Mouse (Mus musculus): ENCODE data around the gene Sugct. TPM values are rescaled to one million over a fixed set of nuclear protein-coding genes. Genes with fewer than 3 reads are reported as not detected.

Gene Sugct
- polyA plus RNA-seq, 1 experiment from 2014 or later = 17.3 TPM

- H3K4me1 ChIP-seq (replicated peaks; ENCODE audit: control insufficient read depth, insufficient read depth, low read length) = no peaks in the 10 kb centered on the region
- WGBS = 51% methylated on average over 5 of the region's 5 CpGs
- H3K4me3 ChIP-seq (ENCODE audit: low read depth, low read length) = no peak overlapping the region
- no peaks in the 10 kb centered on the region for H3K36me3 ChIP-seq (ENCODE audit: control insufficient read depth, insufficient read depth)
- H3K27me3 ChIP-seq (replicated peaks; ENCODE audit: control insufficient read depth, insufficient read depth, low read length) = no peaks in the 10 kb centered on the region
- no peaks in the 10 kb centered on the region for H3K9me3 ChIP-seq (ENCODE audit: control insufficient read depth)
- H3K4me2 ChIP-seq (replicated peaks; ENCODE audit: low read depth) = no peak overlapping the region
- H3K9ac ChIP-seq (ENCODE audit: low read depth, low read length) = no peak overlapping the region
- no peak for ATAC-seq
- no peak for TF ChIP-seq CTCF (IDR thresholded peaks at IDR 0.05; ENCODE audit: low read depth)
- H3K27ac ChIP-seq (ENCODE audit: low read depth, low read length) = no peak overlapping the region
Measured at GRCm38 (mm10) chr13:16939466-16939811, 755.9 kb downstream of the Sugct start.

DNA sequence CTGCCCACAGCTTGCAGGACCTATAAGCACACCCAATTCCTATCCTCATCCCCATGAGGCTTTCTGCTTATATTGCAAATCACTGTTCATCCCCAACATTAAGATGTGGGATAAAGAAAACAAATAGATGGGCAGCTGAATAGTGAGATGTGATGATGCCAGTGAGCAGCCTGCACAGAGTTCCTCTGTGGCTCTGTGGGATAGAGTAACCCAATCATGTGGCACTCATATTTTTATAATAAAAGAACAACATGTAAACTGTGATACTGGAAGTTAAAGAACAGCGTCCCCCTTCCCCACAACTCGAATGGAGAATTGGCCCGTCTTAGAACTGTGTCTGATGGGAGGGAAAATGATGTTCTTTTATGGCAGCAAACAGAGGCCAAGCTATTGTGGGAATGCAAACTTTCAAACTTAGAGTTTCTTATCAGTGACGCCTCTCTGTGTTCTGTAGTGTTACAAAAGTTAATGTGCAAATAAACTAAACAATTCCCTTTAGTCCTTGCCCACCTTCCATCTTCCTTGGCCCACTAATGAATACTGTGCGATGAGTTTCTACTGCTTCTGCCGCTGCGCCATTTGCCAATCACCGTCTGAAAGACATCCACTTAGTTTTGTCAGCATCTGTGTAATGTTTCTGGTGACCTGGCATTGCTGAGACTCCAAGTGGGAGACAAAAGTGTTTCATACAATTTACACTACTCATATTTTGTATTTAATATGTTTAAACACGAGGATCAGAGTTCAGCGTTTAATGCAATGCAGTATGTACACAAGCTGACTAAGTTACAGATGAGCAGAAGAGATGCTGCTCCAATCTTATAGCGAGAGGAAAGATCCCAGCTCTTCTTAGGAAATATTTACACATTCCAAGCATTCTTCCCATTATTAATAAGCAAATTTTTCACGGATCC lies 756.5 kb downstream of the Sugct start:
- Histone ChIP-seq H3K4me2 (replicated peaks; ENCODE audit: low read depth) (no peak overlapping the region), H3K9me3 (ENCODE audit: control insufficient read depth) (no peaks in the 10 kb centered on the region), H3K27ac (ENCODE audit: low read depth, low read length) (no peak overlapping the region), H3K9ac (ENCODE audit: low read depth, low read length) (no peak overlapping the region), H3K36me3 (ENCODE audit: control insufficient read depth, insufficient read depth) (no peaks in the 10 kb centered on the region), H3K27me3 (replicated peaks; ENCODE audit: control insufficient read depth, insufficient read depth, low read length) (no peaks in the 10 kb centered on the region), H3K4me3 (ENCODE audit: low read depth, low read length) (no peak overlapping the region), H3K4me1 (replicated peaks; ENCODE audit: control insufficient read depth, insufficient read depth, low read length) (no peaks in the 10 kb centered on the region)
- no peak for TF ChIP-seq CTCF (IDR thresholded peaks at IDR 0.05; ENCODE audit: low read depth)
- no peak for ATAC-seq
- WGBS = 49% methylated on average over 12 of the region's 12 CpGs

DNA sequence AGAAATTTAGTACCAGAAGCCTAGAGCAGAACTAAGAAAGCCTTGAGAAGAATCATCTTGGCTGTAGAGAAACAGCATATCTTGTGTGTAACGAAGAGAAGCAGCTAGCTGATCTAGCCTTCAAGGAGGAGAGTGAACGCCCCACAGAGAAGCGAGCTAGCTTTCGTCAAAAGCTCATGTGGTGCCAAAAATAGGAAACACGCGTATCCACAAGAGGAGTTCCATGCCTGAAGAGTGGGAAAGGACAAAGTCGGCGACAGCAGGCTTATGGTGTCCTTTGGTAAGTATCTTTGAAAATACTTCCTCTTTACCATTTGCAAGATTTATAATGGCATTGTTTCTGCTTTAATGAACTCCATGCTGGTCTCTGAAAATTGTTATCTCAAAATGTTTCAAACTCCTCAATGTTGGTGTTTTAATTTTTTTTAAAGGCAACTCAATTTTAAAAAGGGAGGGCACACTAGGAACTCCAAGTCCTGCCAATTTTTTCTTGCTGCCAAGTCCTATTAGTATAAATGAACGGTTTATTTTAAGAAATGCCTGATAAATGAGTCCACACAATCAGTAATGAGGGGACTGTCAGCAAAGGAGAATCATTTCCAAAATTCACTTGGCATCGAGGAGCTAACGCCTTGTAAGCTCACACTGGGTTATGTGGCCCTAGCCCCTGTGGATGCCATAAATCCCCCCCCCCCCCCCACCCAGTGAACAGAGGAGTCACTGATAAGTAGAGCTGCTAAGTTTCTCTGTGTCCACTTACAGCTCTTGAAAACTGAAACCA lies 757.7 kb downstream of the Sugct start:
- no peak for ATAC-seq

GRCm38 (mm10) chr13:16935029-16935428 lies 760.3 kb downstream of the Sugct start:
- 78% methylated on average over 1 of the region's 1 CpGs for WGBS
- H3K9me3 ChIP-seq (ENCODE audit: control insufficient read depth) = no peaks in the 10 kb centered on the region
- no peak for TF ChIP-seq CTCF (IDR thresholded peaks at IDR 0.05; ENCODE audit: low read depth)

More for the DNA sequence above, 757.7 kb downstream of the Sugct start:
- Histone ChIP-seq H3K36me3 (ENCODE audit: control insufficient read depth, insufficient read depth) (no peaks in the 10 kb centered on the region), H3K9ac (ENCODE audit: low read depth, low read length) (no peak overlapping the region), H3K4me2 (replicated peaks; ENCODE audit: low read depth) (no peak overlapping the region), H3K27me3 (replicated peaks; ENCODE audit: control insufficient read depth, insufficient read depth, low read length) (no peaks in the 10 kb centered on the region), H3K9me3 (ENCODE audit: control insufficient read depth) (no peaks in the 10 kb centered on the region), H3K4me3 (ENCODE audit: low read depth, low read length) (no peak overlapping the region), H3K4me1 (replicated peaks; ENCODE audit: control insufficient read depth, insufficient read depth, low read length) (no peaks in the 10 kb centered on the region), H3K27ac (ENCODE audit: low read depth, low read length) (no peak overlapping the region)
- 62% methylated on average over 11 of the region's 11 CpGs for WGBS
- no peak for TF ChIP-seq CTCF (IDR thresholded peaks at IDR 0.05; ENCODE audit: low read depth)

DNA sequence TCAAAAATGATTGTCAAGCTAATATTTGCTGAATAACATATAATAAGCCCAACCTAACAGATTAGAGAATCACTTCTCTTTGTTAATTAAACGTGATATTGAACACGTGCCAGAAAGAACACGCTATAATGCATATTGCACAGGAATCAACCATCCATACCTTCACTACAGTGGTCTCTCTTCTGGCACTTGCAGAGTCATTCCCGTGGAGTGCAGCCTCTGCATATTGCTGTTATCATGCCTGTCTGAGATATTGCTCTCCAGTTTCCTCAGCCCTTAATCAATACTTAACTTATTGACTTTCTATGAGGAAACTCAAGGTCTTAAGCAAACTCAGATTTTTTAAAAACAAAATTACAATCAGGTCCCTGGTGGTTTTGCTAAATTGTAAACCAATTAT lies 761.8 kb downstream of the Sugct start:
- no peaks in the 10 kb centered on the region for H3K9me3 ChIP-seq (ENCODE audit: control insufficient read depth)
- H3K27me3 ChIP-seq (replicated peaks; ENCODE audit: control insufficient read depth, insufficient read depth, low read length) = no peaks in the 10 kb centered on the region
- no peaks in the 10 kb centered on the region for H3K36me3 ChIP-seq (ENCODE audit: control insufficient read depth, insufficient read depth)
- no peak overlapping the region for H3K4me3 ChIP-seq (ENCODE audit: low read depth, low read length)
- no peak overlapping the region for H3K9ac ChIP-seq (ENCODE audit: low read depth, low read length)
- 77% methylated on average over 4 of the region's 4 CpGs for WGBS
- no peak overlapping the region for H3K27ac ChIP-seq (ENCODE audit: low read depth, low read length)
- no peak overlapping the region for H3K4me2 ChIP-seq (replicated peaks; ENCODE audit: low read depth)
- TF ChIP-seq CTCF (IDR thresholded peaks at IDR 0.05; ENCODE audit: low read depth) = no peak
- ATAC-seq = no peak
- no peaks in the 10 kb centered on the region for H3K4me1 ChIP-seq (replicated peaks; ENCODE audit: control insufficient read depth, insufficient read depth, low read length)

More at GRCm38 (mm10) chr13:16935029-16935428, 760.3 kb downstream of the Sugct start:
- Histone ChIP-seq H3K27ac (ENCODE audit: low read depth, low read length) (no peak overlapping the region), H3K9ac (ENCODE audit: low read depth, low read length) (no peak overlapping the region), H3K4me2 (replicated peaks; ENCODE audit: low read depth) (no peak overlapping the region), H3K36me3 (ENCODE audit: control insufficient read depth, insufficient read depth) (no peaks in the 10 kb centered on the region), H3K4me3 (ENCODE audit: low read depth, low read length) (no peak overlapping the region), H3K4me1 (replicated peaks; ENCODE audit: control insufficient read depth, insufficient read depth, low read length) (no peaks in the 10 kb centered on the region), H3K27me3 (replicated peaks; ENCODE audit: control insufficient read depth, insufficient read depth, low read length) (no peaks in the 10 kb centered on the region)
- no peak for ATAC-seq

DNA sequence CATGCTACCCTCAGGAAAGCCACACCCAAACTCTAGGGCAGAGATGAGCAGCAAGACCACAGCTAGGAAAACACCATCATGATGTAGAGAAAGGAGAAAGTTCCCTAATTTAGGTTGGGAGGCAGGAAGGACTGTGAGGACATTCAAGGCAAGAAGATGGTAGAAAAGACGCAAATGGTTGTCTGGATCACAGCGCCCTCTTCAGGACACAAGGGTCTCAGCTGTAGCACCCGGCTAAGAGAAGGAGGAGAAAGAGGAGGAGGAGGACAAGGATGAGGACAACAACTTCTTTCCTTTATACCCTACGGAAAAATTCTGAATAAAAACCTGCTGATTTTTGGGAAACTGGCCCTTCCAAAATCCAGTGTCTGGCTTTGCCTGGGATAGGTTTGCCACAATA lies 774.0 kb downstream of the Sugct start:
- no peaks in the 10 kb centered on the region for H3K27me3 ChIP-seq (replicated peaks; ENCODE audit: control insufficient read depth, insufficient read depth, low read length)
- no peak for ATAC-seq
- TF ChIP-seq CTCF (IDR thresholded peaks at IDR 0.05; ENCODE audit: low read depth) = peak; percentile 14; the same call in 1 of the 2 replicates
- H3K9me3 ChIP-seq (ENCODE audit: control insufficient read depth) = no peaks in the 10 kb centered on the region
- H3K4me1 ChIP-seq (replicated peaks; ENCODE audit: control insufficient read depth, insufficient read depth, low read length) = no peaks in the 10 kb centered on the region
- 53% methylated on average over 4 of the region's 4 CpGs for WGBS
- no peak overlapping the region for H3K27ac ChIP-seq (ENCODE audit: low read depth, low read length)
- no peak overlapping the region for H3K9ac ChIP-seq (ENCODE audit: low read depth, low read length)
- no peak overlapping the region for H3K4me3 ChIP-seq (ENCODE audit: low read depth, low read length)
- H3K4me2 ChIP-seq (replicated peaks; ENCODE audit: low read depth) = no peak overlapping the region
- no peaks in the 10 kb centered on the region for H3K36me3 ChIP-seq (ENCODE audit: control insufficient read depth, insufficient read depth)
